Mouse (Mus musculus) CD4-positive helper T cell, adult 2 months (primary cell): Measurements from ENCODE around the gene Cd209c.

Experiments used
- DNase-seq: peaks from one replicate; pipeline ENCODE4 v3.0.0-alpha.2; 2012; ENCODE audit warnings: low read depth, missing footprints, low spot score

Gene Cd209c

DNA sequence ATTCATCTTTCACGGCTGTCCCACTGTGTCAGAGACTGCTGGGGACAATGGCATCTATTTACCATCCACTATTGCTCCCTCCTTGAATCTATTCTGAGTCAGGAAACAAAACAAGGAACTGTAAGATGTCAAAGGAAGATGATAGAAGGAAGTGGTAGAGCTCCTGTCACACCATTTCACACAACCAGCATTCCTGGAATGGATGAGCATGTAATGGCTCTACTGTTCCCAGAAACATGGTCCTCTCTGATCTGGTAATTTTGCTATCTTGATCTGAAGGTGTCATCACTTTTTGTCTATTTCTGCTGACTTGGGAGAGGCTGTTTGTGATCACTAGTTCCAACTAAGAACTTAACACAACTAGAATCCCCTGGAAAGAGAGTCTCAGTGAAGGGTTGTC, at the start of gene Cd209c:
Gene Cd209c, minus strand, starts transcription at position 101 of the 400 bp plus-strand sequence.
- no peak for DNase-seq

DNA sequence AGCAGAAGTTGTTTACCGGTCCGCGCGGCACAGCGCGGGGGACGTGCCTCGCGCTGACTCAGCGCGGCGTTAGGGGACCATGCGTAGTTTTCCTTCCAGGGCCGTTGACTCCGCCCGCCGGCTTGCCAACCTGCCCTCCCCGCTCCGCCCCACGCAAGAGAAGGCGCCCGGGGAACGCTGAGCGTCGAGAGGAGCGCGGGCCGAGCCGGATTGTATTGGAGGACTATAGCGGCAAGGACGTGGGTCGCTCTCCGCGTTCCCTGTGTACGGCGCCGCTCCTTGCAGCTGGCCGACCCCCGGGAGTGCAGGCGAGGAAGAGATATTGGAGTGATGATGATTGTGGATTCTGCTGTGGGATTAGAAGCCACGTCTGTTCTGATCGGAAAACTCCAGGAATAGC, 39.7 kb upstream of the Cd209c start:
- DNase-seq: no peak

DNA sequence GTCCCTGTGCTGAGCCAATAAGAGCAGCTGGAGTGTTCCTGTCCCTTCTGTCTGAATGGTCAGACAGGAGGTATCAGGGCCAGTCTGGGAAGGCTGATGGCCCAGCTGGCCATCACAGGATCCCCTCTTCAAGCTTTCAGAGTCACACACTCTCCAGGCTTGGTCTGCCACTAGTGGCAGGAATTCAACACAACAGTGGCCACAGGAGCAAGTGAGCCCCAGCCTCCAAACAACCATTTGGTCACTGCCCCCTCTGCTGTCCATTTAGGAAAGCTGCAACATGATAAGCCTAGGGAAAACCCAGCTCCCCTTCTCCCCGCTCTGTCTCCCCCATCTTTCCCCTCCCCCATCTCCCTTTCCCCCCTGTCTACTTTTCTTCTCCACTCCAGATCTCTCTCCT, 1.5 kb upstream of the Cd209c start:
- no peak for DNase-seq

DNA sequence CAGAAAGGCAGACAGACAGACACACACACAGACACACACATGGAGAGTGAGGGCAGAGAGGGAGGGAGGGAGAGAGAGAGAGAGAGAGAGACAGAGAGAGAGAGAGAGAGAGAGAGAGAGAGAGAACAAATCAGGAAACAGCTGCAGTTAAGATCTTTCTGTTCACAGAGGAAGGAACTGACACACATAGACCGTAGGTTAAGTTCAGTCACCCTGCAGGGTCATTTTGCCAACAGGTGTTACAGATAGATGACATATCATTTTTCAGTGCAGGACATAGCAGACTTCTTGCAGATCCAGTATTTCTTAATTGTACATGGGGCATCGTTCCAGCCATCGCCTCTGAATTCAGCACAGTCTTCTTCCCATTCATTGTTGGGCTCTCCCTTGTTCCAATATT, 14.5 kb downstream of the Cd209c start:
- DNase-seq: no peak

DNA sequence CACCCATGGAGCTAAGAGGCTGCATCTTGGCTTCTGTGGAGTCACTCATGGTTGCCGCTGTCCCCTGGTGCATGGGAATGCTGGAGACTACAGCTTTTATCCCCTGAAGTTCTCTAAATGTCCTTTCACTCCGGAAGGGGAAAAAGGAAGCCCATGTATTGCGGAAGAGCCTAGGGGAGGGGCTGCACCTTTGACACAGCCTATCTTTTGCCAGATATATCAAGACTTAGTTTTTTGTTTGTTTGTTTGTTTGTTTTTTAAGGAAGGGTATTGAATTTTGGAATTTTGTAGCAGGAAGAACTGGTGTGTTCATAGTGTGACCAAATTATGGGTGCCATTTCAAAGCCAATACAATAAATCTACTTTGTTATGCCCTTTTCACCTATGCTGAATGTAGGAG, 27.8 kb downstream of the Cd209c start, which contains the start of gene Cd209b:
Gene Cd209b, minus strand, starts transcription at position 101 of the 400 bp plus-strand sequence.
- no peak for DNase-seq
